Mouse (Mus musculus) ES-Bruce4 (cell line): ENCODE data around the gene Tex21. TPM values are rescaled to one million over a fixed set of nuclear protein-coding genes. Genes with fewer than 3 reads are reported as not detected.

Experiments used
- H3K27ac ChIP-seq: 2 replicates; pipeline ENCODE4 v1.5.1; 2012; ENCODE audit warnings: low read length, inconsistent platforms; ENCODE audit not compliant: insufficient read depth
- H3K27me3 ChIP-seq: 2 replicates; pipeline ENCODE4 v1.6.1; 2012; ENCODE audit warnings: mild to moderate bottlenecking, low read length, inconsistent platforms; ENCODE audit not compliant: control insufficient read depth, poor library complexity, insufficient read depth, severe bottlenecking
- H3K36me3 ChIP-seq: 2 replicates; pipeline ENCODE4 v1.6.1; 2012; ENCODE audit warnings: inconsistent platforms, mild to moderate bottlenecking, low read length, moderate library complexity; ENCODE audit not compliant: control insufficient read depth, poor library complexity, insufficient read depth, severe bottlenecking
- H3K4me1 ChIP-seq: one replicate; pipeline ENCODE4 v1.8.1; 2011; ENCODE audit warnings: low read length; ENCODE audit not compliant: control insufficient read depth, insufficient read depth
- H3K4me3 ChIP-seq: 2 replicates; pipeline ENCODE4 v1.5.1; 2011; ENCODE audit warnings: low read depth, mild to moderate bottlenecking, low read length
- H3K9ac ChIP-seq: 2 replicates; pipeline ENCODE4 v1.6.1; 2012; ENCODE audit warnings: low read depth, mild to moderate bottlenecking, inconsistent platforms; ENCODE audit not compliant: poor library complexity, severe bottlenecking
- H3K9me3 ChIP-seq: replicated peaks from 2 replicates; pipeline ENCODE4 v1.6.1; 2012; ENCODE audit warnings: mild to moderate bottlenecking, low read length, inconsistent platforms; ENCODE audit not compliant: control insufficient read depth, poor library complexity, insufficient read depth, severe bottlenecking
- CTCF ChIP-seq: IDR thresholded peaks from one replicate; pipeline ENCODE4 v1.8.1; 2011; ENCODE audit warnings: low read depth, low read length
- EP300 ChIP-seq: IDR thresholded peaks from 2 replicates; pipeline ENCODE4 v1.6.1; 2011; ENCODE audit warnings: low read depth, low read length; ENCODE audit not compliant: insufficient read depth
- POLR2A ChIP-seq: IDR thresholded peaks from one replicate; pipeline ENCODE4 v1.8.1; 2011; ENCODE audit warnings: low read length; ENCODE audit not compliant: insufficient read depth
- polyA plus RNA-seq: library from polyadenylated mRNA; stranded (reverse); fragments of >200 nt; gene quantifications from 2 replicates; pipeline ENCODE4 v1.2.4, GENCODE M21; 2011; ENCODE audit warnings: low read depth; ENCODE audit not compliant: missing spikeins, insufficient read depth, insufficient read length

Tex21 gene
- polyA plus RNA-seq, 1 experiment, result 8.8 TPM

GRCm38 (mm10) chr12:76264325-76264965 lies 17.9 kb upstream of the Tex21 start:
- H3K4me3 ChIP-seq, result no peak overlapping the region
- H3K9ac ChIP-seq, result no peak overlapping the region
- TF ChIP-seq POLR2A, result no peak
- TF ChIP-seq CTCF, result no peak
- TF ChIP-seq EP300, result no peak
- H3K9me3 ChIP-seq, result no peaks in the 10 kb centered on the region
- peaks cover 4% of the 10 kb centered on the region for H3K4me1 ChIP-seq
- H3K36me3 ChIP-seq, result peaks cover 37% of the 10 kb centered on the region
- H3K27ac ChIP-seq, result peak overlapping the region; percentile 31; the same call in 1 of the 2 replicates
- H3K27me3 ChIP-seq, result no peaks in the 10 kb centered on the region

GRCm38 (mm10) chr12:76263876-76264275 lies 17.3 kb upstream of the Tex21 start:
- H3K9me3 ChIP-seq, result no peaks in the 10 kb centered on the region
- TF ChIP-seq EP300, result no peak
- TF ChIP-seq CTCF, result no peak
- H3K9ac ChIP-seq, result no peak overlapping the region
- peaks cover 4% of the 10 kb centered on the region for H3K4me1 ChIP-seq
- no peaks in the 10 kb centered on the region for H3K27me3 ChIP-seq
- H3K4me3 ChIP-seq, result no peak overlapping the region
- H3K27ac ChIP-seq, result peak overlapping the region; percentile 31; the same call in 1 of the 2 replicates
- peaks cover 37% of the 10 kb centered on the region for H3K36me3 ChIP-seq

GRCm38 (mm10) chr12:76262918-76263317 lies 16.4 kb upstream of the Tex21 start:
- Histone ChIP-seq H3K36me3 (peaks cover 37% of the 10 kb centered on the region), H3K4me3 (no peak overlapping the region), H3K9me3 (no peaks in the 10 kb centered on the region), H3K4me1 (peaks cover 4% of the 10 kb centered on the region), H3K27ac (no peak overlapping the region), H3K27me3 (no peaks in the 10 kb centered on the region), H3K9ac (no peak overlapping the region)
- TF ChIP-seq POLR2A (no peak), CTCF (no peak), EP300 (no peak)

- H3K4me1 ChIP-seq, result peaks cover 2% of the 10 kb centered on the region
- no peak overlapping the region for H3K9ac ChIP-seq
- H3K4me3 ChIP-seq, result no peak overlapping the region
- H3K27ac ChIP-seq, result peak overlapping the region; percentile 33; the same call in 1 of the 2 replicates
- no peak for TF ChIP-seq CTCF
- TF ChIP-seq EP300, result no peak
- no peak for TF ChIP-seq POLR2A
- H3K27me3 ChIP-seq, result no peaks in the 10 kb centered on the region
- no peaks in the 10 kb centered on the region for H3K9me3 ChIP-seq
- peaks cover 31% of the 10 kb centered on the region for H3K36me3 ChIP-seq
These were observed 15.0 kb upstream of the Tex21 start for GRCm38 (mm10) chr12:76261556-76261955.

- H3K27ac ChIP-seq, result peak overlapping the region; percentile 51; the same call in 1 of the 2 replicates
- no peaks in the 10 kb centered on the region for H3K27me3 ChIP-seq
- TF ChIP-seq CTCF (no peak), EP300 (no peak), POLR2A (no peak)
- H3K4me3 ChIP-seq, result no peak overlapping the region
- H3K9me3 ChIP-seq, result no peaks in the 10 kb centered on the region
- H3K9ac ChIP-seq, result no peak overlapping the region
- H3K36me3 ChIP-seq, result peaks cover 24% of the 10 kb centered on the region
- peaks cover 2% of the 10 kb centered on the region for H3K4me1 ChIP-seq
These were observed 14.1 kb upstream of the Tex21 start for GRCm38 (mm10) chr12:76260673-76261072.

- no peak for TF ChIP-seq CTCF
- TF ChIP-seq POLR2A, result no peak
- Histone ChIP-seq H3K4me1 (no peaks in the 10 kb centered on the region), H3K9me3 (no peaks in the 10 kb centered on the region), H3K27me3 (no peaks in the 10 kb centered on the region), H3K4me3 (peak overlapping the region; percentile 93), H3K36me3 (0 out of 2 replicates have a peak, but pooled peaks cover 5% of the 10 kb centered on the region), H3K27ac (peak overlapping the region; percentile 57; the same call in 1 of the 2 replicates), H3K9ac (peak overlapping the region; percentile 73)
These were observed 9.7 kb upstream of the Tex21 start for GRCm38 (mm10) chr12:76256114-76256843.
